Mouse (Mus musculus) fat pad, adult 2 months (tissue): ENCODE data around the gene Eci1.
"Not testable (repeated sequence)": the region's sequence is repeated elsewhere in the genome, so short reads cannot be mapped to it uniquely, and the experiment has no call there.

Experiments
- DNase-seq: peaks from one replicate; pipeline ENCODE4 v3.0.0-alpha.2; 2011; ENCODE audit warnings: low read depth, low spot score; ENCODE audit errors: extremely low read depth

Gene Eci1

DNA sequence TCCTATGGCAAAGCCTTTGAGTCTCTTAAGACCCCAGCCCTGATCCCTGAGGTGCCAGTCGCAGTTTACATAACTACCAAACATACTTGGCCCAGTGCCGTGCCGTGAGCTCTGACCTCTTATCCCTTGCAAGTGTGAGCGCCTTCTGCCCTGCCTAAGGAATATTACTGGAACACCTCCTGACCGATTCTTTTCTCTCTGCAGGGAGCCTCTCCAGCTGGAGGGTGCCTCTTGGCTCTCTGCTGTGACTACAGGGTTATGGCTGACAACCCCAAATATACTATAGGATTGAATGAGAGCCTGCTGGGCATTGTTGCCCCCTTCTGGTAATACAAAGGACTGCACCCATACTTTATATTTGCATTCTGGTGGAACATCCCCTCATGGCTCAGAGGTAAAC is 10.6 kb downstream of the Eci1 start:
- no peak for DNase-seq

DNA sequence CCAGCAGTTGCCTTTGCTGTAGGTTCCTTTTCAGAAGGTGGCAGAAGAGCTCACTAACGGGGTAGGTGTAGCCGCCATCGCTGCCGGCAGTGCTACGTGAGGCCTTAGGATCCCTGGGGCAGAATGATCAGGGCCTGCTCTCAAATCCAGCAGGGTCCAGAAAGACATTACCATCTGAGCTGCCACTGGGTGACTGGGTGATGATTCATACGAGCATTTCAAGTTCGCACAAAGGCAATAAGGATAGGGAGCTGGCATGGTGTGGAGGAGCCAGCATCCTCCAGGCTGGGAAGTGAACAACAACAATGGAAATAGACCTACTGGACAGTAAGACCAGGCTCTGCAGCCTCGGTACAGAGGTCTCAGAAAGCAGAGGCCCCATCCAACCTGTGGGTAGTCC is 13.9 kb downstream of the Eci1 start:
- DNase-seq = no peak

DNA sequence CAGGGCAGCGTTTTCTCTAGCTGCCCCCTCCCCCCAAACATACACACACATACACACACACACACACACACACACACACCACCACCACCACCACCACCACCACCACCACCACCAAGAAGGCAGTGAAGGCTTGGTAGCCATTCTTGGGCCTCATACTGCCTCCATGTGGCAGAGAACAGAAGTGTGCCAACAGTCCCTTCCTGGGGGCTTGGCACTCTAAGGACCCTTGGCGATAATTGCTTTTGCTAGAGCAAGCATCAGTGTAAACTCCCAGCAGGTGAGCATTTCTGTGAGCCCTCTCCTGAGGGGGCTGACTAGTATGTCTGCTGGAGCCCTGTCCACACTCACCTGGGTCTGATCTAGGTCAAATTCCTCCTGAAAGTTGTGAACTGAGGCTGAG is 14.7 kb downstream of the Eci1 start:
- no peak for DNase-seq

DNA sequence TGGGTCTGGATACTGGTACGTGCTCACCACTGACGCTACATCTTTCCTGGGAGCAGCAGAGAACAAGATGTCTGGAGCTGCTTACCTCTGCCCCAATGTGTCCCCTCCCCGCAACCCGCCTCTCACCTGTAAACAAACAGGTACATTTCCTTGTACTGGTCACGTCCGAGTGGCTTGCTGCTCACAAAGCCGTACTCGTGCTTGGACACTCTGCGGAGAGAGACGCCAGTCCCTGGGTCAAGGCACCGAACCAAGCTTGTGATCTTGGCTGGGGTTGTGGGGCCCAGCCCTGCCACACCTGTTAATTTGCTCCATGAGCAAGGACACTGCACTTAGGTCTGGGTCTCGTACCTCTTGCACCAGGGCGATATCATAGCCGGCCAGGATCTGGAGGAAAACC is 15.7 kb downstream of the Eci1 start:
- no peak for DNase-seq

DNA sequence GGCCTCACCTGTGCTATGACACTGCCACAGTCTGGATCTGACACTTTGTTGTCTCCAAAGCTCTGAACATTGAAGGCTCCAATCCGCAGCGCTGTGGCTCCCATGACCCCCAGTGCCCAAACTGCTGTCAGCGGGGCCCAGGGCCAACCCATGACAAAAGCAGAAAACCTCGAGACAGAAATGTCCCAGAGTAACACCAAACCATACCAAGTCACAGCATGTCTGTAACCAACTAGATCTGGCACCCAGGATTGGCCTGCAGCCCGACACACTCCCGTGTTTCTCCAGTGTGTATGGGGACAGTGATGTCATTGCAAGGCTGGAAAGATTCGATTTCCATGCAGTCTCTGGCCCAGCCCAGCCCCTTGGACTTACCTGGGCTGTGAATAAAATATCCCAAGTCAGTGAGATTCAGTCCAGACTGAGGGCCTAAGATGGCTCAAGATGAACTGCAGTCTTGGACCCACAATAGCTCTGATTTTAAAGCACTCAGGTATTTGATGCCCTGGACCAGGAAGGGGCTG is 16.3 kb downstream of the Eci1 start, which contains the start of gene Dnase1l2:
TSS of gene Dnase1l2 (minus strand) at position 474 of the 524 bp plus-strand sequence.
- DNase-seq = no peak

DNA sequence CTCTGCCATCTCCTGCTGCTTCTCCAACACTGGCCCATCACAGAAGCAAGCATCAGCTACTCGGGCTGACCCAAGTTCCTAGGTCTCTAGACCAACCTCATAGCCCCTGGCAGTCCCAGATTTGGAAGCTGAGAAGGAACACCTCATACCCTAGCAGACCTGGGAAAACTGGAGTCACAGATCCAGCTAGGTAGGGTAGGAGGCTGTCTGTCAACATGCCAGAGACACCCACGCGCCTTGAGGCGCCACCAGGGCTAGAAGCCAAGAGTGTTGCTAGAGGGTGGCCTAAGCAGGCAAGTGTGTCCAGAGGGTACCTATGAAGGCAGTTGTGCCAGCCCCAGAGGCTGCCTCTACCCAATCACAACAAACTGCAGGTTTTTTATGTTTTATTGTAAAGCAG is 17.0 kb downstream of the Eci1 start:
- peak; percentile 84 for DNase-seq

DNA sequence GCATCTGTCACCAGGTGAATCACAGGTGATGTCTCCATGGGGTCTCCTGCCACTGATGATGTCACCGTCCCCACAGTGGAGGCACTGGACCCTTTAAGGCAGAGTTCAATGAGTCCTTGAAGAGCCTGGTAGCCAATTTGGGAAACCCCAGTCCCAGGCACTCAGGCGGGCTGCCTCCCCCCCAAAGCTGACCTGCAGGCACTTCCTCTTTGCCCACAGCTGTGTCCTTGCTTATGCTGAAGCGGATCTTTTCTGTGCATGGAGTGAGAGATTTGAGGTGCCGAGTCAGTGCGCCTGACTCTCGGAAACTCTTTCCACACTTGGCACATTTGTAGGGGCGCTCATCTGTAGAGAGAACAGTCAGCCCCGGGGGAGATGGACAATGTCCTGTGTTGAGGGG is 20.1 kb downstream of the Eci1 start:
- no peak for DNase-seq

DNA sequence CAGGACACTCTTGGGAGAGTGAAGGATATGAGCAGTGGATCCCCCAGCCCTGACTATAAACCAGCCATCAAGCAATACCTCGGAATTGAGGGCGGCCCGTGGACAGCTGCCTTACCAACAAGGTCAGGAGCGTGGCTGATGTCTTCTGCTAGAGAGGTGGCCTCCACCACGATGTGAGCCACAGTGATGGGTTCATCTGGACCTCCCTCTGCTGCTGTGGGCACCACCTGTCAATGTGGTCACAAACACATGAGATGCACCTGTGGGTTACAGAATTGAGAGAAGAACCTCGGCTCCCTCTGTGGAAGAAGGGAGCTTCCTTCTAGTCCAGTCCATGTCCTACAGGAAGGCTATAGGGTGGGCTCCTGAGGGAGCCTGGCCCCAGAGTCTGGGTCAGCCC is 23.1 kb downstream of the Eci1 start:
- DNase-seq = no peak

DNA sequence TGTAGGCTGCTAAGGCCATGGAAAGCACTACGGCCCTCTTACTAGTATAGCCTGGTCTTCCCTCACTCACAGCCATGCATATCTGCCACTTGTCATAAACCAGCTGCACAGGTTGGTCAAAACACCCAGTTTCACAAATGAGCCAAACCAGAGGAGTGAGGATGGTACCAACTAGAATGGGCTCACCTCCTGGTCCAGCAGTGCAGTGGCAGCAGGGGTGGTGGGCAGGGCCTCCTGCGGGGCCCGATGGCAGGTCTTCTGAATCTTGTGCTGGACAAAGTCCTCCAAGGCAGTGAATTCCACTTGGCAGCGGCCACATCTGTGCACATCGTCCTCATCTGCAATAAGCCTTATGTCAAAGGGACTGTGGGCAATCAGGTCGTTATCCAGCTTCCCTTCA is 24.8 kb downstream of the Eci1 start:
- no peak for DNase-seq

DNA sequence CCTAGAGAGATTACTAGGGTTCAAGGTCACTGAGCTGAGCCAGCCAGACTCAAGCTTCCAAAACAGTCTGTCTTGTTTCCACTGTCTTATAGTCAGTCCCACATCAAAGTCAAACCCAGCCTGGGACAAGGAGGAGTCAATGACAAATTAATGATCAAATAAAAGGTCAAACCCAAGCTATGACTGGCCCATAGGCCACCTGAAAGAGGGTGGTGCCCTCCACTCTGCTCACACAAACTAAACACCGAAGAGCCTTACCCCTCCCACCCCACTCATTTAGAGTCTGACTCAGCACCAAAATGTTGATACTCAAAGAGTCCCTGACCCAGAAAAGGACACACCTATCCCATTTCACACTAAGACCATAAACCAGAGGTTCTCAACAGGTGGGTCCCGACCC is 26.9 kb downstream of the Eci1 start:
- no peak for DNase-seq

DNA sequence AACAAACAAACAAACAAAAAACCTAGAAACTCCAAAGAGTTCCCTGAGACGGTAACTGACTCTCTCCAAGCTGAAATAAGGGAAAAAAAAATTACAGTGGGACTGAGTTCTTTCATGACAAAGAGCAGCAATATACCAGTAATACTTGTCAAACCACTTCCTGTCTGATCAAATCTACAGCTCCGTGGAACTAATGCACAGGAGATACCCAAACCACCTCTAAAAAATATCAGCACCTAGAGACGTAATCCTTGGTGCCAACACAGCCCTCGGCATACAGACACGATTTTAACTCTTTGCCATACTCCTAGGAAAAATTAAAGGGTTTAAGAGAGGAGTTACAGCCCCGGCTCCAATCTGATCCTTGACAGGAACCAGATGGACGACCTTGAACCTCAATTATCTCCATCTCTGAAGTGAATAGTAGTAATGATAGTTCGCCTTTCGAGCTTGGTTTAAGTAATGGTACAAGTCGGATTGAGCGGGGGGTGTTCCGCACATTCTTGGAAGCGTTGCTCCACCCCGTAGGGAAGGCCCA is 27.8 kb downstream of the Eci1 start:
- DNase-seq = no peak

DNA sequence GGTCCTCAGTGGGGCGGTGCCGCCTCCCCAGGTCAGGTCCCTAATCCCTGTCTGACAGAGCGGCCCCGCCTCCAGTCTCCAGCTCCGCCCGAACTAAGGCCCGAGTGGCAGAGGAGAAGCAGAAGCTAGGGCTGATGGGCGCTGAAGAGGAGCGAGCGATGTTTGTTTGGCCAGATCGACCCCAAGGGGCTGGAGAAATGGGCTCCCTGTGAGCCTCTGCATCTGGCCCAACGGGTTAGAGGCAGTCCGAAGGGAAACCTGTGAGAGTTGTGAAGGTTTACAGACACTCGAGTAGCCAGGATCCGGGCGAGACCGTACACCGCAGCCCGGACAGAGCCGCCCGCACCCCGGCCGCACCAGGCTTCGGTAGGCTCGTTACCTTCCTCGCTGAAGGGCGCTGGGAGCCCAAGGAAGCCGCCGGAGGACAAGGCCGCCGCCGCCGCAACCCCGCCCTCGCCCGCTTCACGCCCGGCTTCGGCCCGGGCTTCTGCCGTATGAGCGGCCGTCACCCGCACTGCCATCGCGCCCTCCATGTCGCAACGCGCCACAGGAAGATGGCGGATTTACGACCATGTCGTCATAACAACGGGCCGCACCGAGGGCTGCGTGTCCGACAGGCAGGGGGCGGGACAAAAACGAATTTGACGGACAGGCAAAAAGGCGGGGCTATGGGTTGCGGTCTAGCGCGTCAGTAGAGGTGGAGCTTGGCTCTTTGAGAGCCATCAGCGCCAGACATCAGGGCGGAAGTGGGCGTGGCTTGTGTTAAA is 28.5 kb downstream of the Eci1 start:
- DNase-seq = peak; percentile 90

DNA sequence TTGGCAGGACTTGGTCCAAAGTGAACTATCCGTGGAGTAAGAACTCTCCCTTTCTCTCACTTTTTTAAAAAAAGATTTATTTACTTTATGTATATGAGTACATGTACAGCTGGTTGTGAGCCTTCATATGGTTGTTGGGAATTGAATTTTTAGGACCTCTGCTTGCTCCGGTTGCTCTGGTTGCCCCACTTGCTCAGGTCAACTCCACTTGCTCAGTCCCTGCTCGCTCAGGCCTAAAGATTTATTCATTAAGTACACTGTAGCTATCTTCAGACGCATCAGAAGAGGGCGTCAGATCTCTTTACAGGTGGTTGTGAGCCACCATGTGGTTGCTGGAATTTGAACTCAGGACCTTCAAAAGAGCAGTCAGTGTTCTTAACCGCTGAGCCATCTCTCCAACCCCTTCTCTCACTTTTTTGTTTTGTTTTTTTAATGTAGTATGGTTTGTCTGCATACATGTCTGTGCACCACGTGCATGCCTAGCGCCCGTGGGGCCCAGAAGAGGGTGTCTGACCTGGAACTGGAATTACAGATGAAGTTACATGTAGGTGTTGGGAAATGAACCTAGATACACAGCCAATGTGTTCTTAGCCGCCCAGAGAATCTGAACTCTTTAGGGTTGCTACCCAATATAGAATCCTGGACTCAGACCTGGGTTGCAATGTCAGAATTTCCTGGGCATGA is 29.2 kb downstream of the Eci1 start:
- not testable (repeated sequence) for DNase-seq

DNA sequence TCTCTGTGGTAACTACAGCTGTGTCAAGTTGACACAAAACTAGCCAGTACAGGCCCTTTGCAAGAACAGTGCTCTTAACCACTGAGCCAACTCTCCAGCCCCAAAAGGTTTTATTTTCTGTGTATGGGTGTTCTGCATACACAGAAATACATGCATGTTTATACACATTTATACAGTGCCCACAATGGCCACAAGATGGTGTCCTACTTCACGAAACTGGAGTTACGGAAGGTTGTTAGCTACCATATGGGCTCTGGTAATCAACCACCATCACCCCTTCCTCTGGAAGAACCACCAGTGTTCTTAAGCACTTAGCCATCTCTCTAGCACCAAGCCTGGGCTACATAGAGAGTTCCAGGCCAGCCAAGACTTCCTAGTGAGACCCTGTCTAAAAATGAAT is 35.1 kb downstream of the Eci1 start:
- no peak for DNase-seq

DNA sequence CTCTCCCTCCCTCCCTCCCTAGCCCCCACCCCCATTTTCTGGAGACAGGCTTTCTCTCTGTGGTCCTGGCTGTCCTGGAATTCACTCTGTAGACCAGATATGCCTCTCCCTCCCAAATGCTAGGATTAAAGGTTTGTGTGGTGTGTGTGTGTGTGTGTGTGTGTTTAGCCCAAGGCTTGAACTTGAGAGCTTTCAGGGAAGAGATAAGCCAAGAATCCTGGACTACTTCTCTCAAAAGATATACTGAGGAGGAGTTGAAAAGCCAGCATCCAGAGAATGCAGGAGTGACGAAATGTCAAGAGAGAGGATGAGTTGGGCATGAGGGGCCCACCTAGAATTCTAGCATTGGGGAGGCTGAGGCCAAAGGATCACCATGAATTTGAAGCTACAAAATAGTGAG is 36.5 kb downstream of the Eci1 start:
- DNase-seq = no peak

DNA sequence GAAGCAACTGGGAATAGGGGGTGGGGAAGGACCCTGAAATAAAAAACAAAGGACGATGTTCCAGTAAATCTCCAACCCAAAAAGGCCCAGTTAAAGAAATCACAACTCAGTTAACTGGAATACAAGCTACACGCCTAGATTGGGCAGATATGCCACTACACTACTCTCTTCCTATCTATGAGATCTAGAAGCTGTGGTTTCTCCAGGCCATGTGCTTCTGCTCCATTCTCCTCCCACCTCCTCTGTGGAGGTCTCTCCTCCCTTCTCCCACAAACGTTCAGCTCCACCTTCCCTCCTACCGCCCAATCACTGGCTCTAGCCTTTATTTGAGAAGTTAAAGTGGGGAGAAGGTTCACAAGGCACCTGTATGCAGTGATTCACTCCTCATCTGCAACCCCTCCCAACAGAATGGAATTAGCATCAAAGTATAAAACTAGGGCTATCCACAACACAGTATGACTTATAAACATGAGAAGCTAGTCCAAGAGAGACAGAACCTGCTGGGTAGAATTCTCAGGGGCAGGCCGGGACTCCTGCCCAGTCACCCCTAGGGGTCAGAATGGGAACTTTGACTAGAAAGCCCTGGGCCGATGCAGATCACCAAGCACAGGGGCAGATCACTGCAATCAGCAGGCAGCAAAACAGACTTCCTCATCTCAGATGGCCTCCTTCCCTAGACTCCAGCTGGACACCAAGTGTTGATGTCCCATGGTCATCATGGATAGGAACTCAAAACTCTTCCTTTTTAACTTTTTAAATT is 37.1 kb downstream of the Eci1 start:
- no peak for DNase-seq

DNA sequence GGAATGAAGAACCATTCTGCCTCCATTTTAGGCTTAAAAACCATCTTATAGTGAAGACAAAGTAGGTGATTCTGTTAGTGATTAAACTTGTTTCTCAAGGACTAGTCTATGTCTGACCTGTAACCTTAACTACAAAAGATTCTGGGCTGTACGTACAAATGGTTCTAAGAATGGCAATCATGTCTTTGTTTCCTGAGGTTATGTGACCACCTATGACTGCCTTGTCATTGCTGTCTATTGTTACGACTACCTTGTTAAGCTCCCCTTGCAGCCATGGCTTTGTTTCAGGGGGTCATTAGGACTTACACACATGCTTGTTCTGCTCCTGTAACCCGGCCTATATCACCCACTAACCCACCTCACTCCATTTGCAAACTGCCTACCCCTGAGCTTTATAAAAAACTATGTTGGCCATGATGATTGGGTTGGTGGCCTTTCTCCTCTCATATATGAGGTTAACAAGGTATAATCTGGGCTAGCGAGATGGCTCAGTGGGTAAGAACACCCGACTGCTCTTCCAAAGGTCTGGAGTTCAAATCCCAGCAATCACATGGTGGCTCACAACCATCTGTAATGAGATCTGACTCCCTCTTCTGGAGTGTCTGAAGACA is 42.3 kb downstream of the Eci1 start:
- no peak for DNase-seq

DNA sequence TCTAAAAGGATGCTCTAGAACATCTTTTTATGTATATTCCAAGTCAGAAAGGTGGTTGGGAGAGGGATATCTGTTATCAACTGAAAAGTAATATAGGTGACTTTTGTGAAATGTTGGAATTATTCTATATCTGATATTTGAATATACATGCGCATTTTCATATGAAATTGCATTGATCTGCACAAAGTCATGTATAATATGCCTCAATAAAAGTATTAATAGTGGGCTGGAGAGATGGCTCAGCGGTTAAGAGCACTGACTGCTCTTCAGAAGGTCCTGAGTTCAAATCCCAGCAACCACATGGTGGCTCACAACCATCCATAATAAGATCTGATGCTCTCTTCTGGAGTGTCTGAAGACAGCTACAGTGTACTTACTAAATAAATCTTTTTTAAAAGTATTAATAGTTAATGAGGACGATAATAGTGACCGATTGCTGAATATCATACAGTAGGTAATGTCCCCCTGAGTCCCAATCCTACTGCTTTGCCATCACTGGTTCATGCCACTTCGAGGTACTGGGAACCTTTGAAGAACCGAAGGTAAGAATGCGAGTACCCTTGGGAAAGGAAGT is 43.0 kb downstream of the Eci1 start:
- DNase-seq = no peak

DNA sequence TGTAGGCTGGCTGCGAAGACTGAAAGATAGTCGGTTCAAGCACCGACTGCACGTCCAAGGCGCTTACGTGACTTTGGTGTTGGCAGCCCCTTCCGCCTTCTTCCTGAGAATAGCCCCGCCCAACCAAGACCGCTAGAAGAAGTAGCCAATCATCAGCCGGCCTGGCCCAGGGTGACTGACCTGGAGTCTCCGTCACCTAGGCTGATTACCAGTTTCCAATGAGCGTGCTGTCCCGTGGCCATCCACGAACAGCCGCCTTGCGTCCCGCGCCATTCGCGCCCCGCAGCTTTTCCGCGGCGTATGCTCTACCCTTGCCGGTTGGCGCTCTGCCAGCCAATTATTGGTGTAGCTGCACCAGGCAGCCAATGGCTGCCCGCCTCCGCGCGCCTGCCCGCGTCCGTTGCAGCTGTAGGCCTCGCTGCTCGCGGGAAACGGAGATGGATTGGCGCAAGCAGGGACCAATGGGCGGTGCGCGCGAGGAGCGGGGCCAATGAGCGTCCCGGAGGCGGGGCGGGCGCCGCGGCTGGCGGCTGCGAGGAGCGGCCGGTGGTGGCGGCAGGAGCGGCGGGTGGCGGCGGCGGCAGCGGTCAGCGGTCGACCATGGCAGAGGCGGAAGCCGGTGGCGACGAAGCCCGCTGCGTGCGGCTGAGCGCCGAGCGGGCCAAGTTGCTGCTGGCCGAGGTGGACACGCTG is 43.6 kb downstream of the Eci1 start, which contains the start of the genes E4f1 and Pgp:
TSS of gene E4f1 (minus strand) at position 404 of the 693 bp plus-strand sequence.
TSS of gene Pgp (plus strand) at position 483 of the 693 bp plus-strand sequence.
- peak; percentile 72 for DNase-seq
